Mouse (Mus musculus): Measurements from ENCODE around the gene Bgn.
A peak's percentile ranks its signal among the peaks of the same experiment; 100 is the strongest.

Bgn gene

GRCm38 (mm10) chrX:73483484-73483810 lies at the start of gene Bgn:
Gene Bgn, plus strand, starts transcription at chrX:73483602.
- no peak for DNase-seq (ENCODE audit: low read depth, low spot score)

DNA sequence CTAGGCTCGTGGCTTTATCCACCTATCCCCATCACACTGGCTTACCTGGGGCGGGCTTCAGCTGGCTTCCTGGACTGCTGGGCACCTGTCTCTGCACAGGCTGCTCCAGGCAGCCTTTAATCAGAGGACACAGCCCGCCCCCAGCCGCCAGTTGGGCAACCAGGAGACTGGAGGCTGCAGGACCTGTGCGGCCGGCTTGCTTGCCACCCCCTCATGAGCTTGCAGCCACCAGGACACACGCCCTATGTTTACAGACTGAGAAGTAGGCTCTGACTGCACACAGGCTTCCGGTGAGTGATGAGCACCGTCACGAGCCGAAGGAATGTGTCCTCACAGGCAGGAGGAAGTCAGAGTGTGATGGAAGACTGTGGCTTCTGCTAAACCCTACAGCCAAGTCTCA lies 48.1 kb upstream of the Bgn start, which contains the start of gene Trex2:
TSS of gene Trex2 (minus strand) at position 93 of the 400 bp plus-strand sequence.
- no peak for DNase-seq (ENCODE audit: low read depth, low spot score)

- no peak for DNase-seq (ENCODE audit: low read depth, low spot score)
Measured at GRCm38 (mm10) chrX:73441428-73441827, 42.0 kb upstream of the Bgn start.

DNA sequence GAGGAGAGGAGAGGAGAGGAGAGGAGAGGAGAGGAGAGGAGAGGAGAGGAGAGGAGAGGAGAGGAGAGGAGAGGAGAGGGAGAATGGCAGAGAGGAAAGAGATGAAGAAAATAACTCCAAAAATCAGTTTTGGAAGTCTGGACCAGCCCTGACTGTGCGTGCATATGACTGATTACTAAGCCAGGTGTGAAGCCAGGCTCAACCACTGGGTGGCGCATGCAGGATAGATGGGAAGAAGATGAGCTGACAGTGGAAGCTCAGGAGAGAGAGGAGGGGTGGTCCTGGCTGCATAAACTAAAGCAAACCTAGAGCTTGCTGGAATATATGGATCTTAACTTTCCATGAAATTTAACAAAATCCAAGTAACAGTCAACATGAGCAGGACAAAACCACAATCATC lies 31.5 kb upstream of the Bgn start:
- peak; percentile 55 for DNase-seq (ENCODE audit: low read depth, low spot score)

- DNase-seq (ENCODE audit: low read depth, low spot score): peak; percentile 97
Measured at GRCm38 (mm10) chrX:73458877-73459392, 24.5 kb upstream of the Bgn start, which contains the start of gene Haus7. Gene Haus7, minus strand, starts transcription at chrX:73459044.

DNA sequence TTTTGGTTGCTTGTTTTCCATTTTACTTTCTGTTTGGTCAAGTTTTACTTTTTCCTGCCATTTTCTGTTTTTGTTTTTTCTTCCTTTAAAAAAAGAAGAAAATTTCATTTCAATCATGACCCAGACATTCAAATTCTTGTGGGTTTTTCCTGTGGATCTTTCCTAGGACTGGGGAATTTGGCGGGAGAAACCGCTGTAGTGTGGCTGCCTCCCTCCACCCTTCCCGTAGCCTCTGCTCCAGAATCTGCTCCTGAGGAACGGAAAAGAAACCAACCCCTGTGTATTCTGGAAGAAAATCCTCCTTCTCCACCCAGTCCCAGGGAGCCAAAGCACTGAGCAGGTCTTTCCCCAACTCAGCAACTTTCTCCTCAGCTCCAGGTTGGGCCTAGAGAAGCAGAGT lies 22.6 kb upstream of the Bgn start:
- DNase-seq (ENCODE audit: low read depth, low spot score): no peak

DNA sequence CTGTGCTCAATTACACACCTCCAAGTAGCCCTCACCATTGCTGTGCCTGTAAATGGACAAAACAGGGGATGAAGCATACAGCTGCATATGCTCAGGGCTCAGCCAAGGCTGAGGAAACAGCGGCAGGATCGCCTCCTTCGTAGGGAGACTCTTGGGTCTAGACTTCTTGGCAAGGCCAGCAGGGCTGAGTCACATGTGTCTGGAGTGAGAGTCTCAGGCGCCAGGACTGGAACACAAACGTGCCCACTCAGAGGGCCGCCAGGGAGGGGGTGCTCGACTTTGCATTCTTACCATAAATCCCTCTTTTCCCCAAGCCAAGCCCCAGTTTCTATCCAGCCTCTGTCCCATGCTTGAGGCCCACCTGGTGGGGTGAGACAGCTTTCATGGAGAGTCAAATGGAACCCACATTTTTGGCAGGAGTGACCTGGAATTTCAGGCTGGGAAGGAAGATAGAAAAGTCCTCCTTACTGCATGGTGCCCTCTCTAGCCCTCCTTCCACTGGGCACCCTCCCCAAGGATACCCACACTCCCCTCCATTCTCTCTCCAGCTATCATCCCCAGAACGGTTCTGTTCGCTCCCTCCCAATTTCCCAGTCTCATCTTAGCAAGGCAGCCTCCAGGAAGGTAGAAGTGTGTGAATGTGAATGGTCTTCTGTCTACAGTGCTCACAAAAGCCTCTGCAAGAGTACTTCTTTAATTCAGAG lies 17.8 kb upstream of the Bgn start:
- DNase-seq (ENCODE audit: low read depth, low spot score): no peak

- no peak for DNase-seq (ENCODE audit: low read depth, low spot score)
Measured at GRCm38 (mm10) chrX:73467446-73468241, 15.8 kb upstream of the Bgn start.

DNA sequence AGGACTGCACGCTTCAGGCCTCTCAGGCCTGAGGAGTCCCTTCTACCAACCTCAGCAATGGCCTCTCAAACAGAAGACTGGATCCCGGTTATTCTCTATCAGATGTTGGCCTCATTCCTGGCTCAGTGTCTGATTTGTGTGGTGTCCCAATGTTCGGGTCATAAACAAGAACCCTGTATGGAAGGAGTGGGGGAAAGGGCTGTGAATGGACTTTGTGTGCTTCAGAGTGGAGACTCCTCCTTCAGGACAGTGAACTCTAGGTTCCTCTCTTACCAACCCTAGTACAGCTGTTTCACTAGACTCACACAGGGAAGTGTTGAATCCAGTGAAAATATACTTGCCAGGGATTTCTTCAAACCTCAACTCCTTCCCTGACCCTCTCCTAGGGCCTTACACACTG lies 15.1 kb upstream of the Bgn start:
- no peak for DNase-seq (ENCODE audit: low read depth, low spot score)

DNA sequence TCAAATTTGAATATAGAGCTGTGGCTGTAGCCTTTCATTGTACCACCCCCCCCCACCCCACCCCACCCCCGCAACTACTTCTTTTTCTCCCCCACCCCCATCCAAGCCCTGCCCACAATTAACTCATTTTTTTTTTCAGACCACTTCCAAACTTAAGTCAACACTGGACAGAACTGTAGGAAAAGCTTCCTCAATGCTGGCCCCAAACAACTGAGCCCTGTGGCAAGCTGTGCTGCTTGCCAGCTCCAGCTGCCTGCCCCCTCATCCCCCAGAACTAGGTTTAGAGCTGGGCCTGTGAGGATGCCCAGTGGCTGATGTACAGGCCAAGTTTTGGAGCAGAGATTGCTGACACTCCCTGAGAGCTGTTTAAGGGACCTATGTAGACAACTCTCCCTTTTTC lies 14.7 kb upstream of the Bgn start:
- DNase-seq (ENCODE audit: low read depth, low spot score): no peak

GRCm38 (mm10) chrX:73471764-73472163 lies 11.6 kb upstream of the Bgn start:
- no peak for DNase-seq (ENCODE audit: low read depth, low spot score)

GRCm38 (mm10) chrX:73474340-73475165 lies 8.8 kb upstream of the Bgn start:
- DNase-seq (ENCODE audit: low read depth, low spot score): no peak

GRCm38 (mm10) chrX:73475658-73476256 lies 7.6 kb upstream of the Bgn start:
- no peak for DNase-seq (ENCODE audit: low read depth, low spot score)

GRCm38 (mm10) chrX:73476621-73477020 lies 6.8 kb upstream of the Bgn start:
- peak; percentile 5 for DNase-seq (ENCODE audit: low read depth, low spot score)

- DNase-seq (ENCODE audit: low read depth, low spot score): no peak
Measured at GRCm38 (mm10) chrX:73477500-73477899, 5.9 kb upstream of the Bgn start.

DNA sequence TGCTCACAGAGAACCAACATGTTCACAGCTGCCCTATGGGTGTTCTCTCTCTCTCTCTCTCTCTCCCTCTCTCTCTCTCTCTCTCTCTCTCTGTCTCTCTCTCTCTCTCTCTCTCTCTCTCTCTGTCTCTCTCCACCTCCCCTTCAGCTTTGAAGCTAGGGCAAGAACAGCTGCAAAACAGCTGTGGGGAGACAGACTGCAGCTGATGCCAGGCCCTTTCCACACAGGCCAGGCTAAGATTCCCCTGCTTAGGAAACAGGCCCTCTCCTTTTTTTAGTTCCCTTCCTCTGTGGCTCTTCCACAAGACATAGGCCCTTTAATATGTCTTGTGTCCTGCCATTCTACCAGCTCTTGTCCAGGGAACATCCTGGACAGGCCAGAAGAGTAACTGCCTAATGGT lies 3.7 kb upstream of the Bgn start:
- no peak for DNase-seq (ENCODE audit: low read depth, low spot score)

DNA sequence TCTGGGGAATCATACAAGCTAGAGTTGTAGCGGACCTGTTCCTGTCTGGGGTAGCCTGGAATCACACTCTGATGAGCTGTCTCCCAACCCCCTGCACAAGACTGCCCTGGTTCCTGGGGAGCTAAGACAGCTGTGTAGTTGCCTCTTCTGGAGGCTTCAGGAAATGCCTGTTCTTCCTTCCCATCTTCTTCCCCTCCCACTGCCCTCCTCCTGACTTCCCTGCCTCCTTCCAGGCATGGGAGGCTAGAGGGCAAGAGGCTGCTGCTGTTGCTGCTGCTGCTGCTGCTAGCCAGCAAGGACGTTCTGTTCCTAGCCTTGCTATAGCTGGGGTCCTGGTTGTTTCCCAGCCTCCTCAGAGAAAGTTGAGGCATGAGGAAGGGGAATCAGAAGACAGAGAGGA lies 3.1 kb upstream of the Bgn start:
- no peak for DNase-seq (ENCODE audit: low read depth, low spot score)

DNA sequence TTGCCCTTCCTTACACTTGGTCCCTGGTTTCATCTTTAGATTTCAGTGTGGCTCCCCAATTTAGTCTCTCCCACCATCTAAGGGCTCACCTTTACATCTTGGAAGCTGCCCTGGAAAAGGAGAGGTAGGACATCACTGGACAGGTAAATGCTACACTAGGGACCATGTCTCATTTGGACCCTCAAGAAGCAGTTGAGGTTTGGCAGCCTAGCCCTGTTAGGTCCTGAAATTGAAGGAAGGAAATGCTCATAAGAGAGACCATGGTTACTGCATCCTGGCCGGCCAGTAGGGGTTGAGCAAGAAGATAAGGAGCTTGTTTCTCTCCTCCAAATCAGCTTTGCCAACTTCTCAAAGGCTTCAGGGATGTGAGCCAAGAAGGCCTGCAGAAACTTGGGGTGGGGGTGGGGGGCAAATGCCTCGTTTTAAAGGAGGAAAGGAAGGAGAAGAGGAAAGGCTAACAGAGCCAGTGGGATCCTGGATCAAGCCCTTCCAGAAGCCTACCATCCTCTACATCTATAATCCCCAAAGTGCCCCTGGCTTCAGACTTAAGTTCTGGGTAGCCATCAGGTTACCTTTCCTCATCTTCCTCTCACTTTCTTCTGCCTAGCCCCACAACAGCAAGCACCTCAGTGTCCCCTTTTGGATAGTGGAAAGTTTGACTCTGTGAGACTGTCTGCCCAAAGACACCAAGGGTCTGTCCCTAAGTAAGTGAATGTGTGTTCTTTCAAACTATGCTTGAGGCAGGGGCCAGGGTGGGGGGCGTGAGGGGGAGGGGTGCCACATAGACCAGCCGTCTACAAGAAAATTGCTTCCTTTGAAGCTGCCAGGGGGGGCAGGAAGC lies 539 bp upstream of the Bgn start:
- DNase-seq (ENCODE audit: low read depth, low spot score): no peak

GRCm38 (mm10) chrX:73484076-73484475 lies 674 bp downstream of the Bgn start:
- no peak for DNase-seq (ENCODE audit: low read depth, low spot score)

DNA sequence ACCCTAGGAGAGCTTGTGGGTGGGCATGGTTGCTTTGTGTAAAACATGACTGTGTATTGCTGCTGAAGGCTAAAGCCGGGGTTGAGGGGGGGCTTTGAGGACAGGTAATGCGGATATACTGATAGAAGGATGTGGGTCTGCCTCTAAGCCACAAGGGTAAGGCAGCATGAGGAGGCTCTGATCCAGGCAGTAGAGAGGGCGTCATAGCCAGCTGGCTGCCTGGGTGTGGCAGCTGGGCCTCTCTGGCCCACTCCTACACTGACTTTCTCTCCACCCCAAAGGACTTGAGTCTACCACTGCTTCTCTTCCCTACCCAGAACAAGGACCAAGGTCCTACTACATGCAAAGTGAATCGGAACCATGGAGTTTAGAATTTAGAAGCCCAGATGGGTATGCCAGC lies 1.5 kb downstream of the Bgn start:
- no peak for DNase-seq (ENCODE audit: low read depth, low spot score)

DNA sequence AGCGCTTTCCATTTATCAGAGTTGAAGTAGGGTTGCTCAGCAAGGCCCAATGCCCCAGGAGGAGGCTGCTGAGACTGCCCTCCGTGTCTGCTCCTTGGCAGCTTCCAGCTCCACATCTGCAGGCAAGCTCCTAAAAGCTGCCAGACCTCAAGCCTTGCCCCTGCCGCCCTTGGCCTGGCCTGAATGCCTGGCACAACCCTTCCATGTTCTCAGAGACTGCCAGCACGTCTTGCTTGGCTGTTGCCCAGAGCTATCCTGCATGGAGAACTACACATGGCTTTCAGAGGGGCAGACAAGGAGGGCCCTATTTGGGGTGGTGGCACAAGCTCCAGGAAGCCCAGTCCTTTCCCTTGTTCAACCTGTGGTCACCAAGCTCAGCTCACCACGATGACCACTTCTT lies 3.5 kb downstream of the Bgn start:
- DNase-seq (ENCODE audit: low read depth, low spot score): no peak
